Mouse (Mus musculus): Measurements from ENCODE around the gene H2al2b.
"Not testable (repeated sequence)": the region's sequence is repeated elsewhere in the genome, so short reads cannot be mapped to it uniquely, and the experiment has no call there.

Gene H2al2b

DNA sequence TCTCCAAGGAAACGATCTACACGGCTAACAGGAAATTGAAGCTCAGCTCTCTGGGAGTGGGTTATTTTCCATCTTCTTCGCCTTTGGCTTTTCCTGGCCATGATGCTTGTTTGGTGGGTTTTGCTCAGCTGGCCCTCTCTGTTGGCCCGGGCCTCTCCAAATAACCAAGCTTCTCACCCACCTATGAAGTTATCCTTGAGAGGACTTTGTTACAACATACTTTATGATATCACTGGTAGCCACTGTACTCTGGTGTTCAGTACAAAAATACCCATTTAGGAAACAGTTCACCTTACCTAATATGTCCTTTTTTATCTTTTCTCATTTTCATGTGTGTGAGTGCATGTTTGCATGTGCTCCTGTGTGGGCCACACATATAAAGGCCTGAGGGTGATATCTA, at the start of gene H2al2b:
TSS of gene H2al2b (minus strand) at position 101 of the 400 bp plus-strand sequence.
- not testable (repeated sequence) for DNase-seq
